Mouse (Mus musculus): Measurements from ENCODE around the gene Ppfibp2.

Ppfibp2 gene

GRCm38 (mm10) chr7:107747476-107747875 is 152.5 kb downstream of the Ppfibp2 start:
- no peak for ATAC-seq (ENCODE audit: insufficient number of reproducible peaks, low FRiP score, low TSS enrichment)

DNA sequence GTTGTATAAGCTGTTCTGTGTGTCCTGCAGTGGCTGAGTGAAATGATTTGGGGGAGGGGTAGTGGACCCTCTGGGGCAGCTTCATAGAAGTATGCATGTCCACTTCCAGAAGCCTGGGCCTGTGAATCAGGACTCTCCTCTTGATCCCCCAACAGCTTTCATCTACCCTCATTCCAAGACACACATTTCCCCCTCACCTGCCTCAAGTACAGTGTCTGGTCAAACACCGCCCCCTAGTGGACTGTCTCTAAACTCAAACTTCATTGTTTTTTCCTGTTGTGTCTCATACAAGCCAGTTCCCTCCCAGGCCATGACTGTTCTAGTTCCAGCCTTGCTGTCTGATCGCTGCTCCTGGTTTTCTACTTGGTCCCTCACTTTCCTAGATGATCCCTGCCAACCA is 152.9 kb downstream of the Ppfibp2 start:
- ATAC-seq (ENCODE audit: insufficient number of reproducible peaks, low FRiP score, low TSS enrichment): no peak

- no peak for ATAC-seq (ENCODE audit: insufficient number of reproducible peaks, low FRiP score, low TSS enrichment)
Observed at GRCm38 (mm10) chr7:107749270-107749669, 154.3 kb downstream of the Ppfibp2 start.

GRCm38 (mm10) chr7:107749721-107750120 is 154.7 kb downstream of the Ppfibp2 start:
- no peak for ATAC-seq (ENCODE audit: insufficient number of reproducible peaks, low FRiP score, low TSS enrichment)

- ATAC-seq (ENCODE audit: insufficient number of reproducible peaks, low FRiP score, low TSS enrichment): no peak
Observed at GRCm38 (mm10) chr7:107752031-107752520, 157.1 kb downstream of the Ppfibp2 start.

GRCm38 (mm10) chr7:107755905-107756304 is 160.9 kb downstream of the Ppfibp2 start:
- no peak for ATAC-seq (ENCODE audit: insufficient number of reproducible peaks, low FRiP score, low TSS enrichment)

GRCm38 (mm10) chr7:107756748-107757147 is 161.7 kb downstream of the Ppfibp2 start:
- no peak for ATAC-seq (ENCODE audit: insufficient number of reproducible peaks, low FRiP score, low TSS enrichment)

DNA sequence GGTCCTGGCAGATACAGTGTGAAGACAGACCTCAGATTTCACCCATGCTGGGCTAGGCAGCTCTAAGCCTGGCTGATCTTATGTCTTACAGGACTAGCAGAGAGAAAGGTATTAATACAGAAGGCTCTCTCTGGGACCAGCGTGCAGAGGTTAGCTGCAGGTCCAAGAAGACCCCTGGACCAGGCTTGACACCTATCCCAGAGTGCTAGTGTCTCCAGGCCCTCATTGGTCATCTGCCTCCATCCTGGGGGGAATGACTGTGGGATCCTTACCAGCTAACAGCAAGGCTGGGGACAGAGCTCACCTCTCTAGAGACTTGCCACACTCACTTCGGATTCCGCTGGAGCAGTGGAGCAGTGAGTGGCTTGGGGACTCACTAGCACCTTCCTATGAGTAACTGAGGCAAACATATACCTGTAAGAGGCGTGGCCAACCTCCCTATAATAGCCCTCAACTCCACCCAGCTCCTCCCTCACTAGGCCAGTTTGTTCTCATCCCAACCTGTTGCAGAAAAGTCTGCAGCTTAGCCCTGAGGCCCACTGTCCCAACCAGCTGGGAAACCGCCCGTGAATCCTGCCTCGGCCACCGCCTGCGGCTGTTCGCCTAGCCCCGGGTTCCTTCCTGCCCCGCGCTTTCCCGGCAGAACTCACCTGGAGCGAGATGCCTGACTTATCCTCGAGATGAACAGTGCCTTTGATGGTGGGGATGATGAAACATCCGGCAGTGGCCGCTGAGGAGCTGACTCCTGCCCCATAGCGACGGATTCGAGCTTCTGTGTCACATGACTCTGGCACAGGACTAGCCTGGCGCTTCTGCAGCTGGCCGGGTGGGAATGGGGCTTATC is 162.5 kb downstream of the Ppfibp2 start, which contains the start of gene Cyb5r2:
Cyb5r2 (minus strand) TSS at position 725 of the 844 bp plus-strand sequence.
- ATAC-seq (ENCODE audit: insufficient number of reproducible peaks, low FRiP score, low TSS enrichment): 0 out of 2 replicates have a peak, but pooled peaks have one; percentile 31

- no peak for ATAC-seq (ENCODE audit: insufficient number of reproducible peaks, low FRiP score, low TSS enrichment)
Observed at GRCm38 (mm10) chr7:107770812-107771211, 175.8 kb downstream of the Ppfibp2 start.

GRCm38 (mm10) chr7:107778216-107778615 is 183.2 kb downstream of the Ppfibp2 start:
- no peak for ATAC-seq (ENCODE audit: insufficient number of reproducible peaks, low FRiP score, low TSS enrichment)

- no peak for ATAC-seq (ENCODE audit: insufficient number of reproducible peaks, low FRiP score, low TSS enrichment)
Observed at GRCm38 (mm10) chr7:107779611-107780010, 184.6 kb downstream of the Ppfibp2 start.

- ATAC-seq (ENCODE audit: insufficient number of reproducible peaks, low FRiP score, low TSS enrichment): no peak
Observed at GRCm38 (mm10) chr7:107787977-107788620, 193.1 kb downstream of the Ppfibp2 start.

- ATAC-seq (ENCODE audit: insufficient number of reproducible peaks, low FRiP score, low TSS enrichment): no peak
Observed at GRCm38 (mm10) chr7:107796500-107796899, 201.5 kb downstream of the Ppfibp2 start.

Measured in cerebellum, adult (tissue).